Comparison of ENCODE assay signal across 15 mouse cellular contexts in the genomic region with DNA sequence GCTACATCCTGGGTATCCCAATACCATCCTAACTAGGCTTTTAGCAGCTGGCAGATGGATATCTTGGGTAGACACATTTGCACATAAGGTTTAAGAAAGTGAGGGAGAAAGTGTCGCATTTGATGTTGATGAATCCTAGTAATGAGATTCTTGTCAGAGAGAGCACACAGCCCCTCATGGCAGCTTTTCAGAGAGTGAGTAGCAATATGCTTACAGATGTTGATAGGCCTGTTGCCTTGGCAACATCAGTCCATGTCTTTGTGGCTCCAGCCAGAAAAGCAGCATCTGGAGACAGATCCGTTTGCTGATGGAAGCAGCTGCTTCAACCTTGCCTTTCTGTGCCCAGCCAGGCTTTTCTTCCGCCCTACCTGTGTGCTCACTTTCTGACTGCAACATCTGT.
DNase-seq lines count a peak whose midpoint lies in the region; ATAC-seq and TF ChIP-seq lines count a peak whose summit lies in the region.
"Had no signal": no experiment of that assay in that cellular context is flagged by ENCODE, and none has a peak within 500 bp of the region (broad histone marks: within the 10 kb centered on the region; RNA-seq: fewer than 3 reads in every experiment).

No protein-coding gene starts in this region.

- no peaks in the 10 kb centered on the region for H3K27me3 ChIP-seq in forebrain, embryonic 13.5 days
- no peaks in the 10 kb centered on the region for H3K27me3 ChIP-seq in forebrain, embryonic 10.5 days (ENCODE audit: poor library complexity, severe bottlenecking)
- no peaks in the 10 kb centered on the region for H3K27me3 ChIP-seq in hindbrain, postnatal 0 days (ENCODE audit: insufficient read depth, low read length)
- no peaks in the 10 kb centered on the region for H3K27me3 ChIP-seq in intestine, embryonic 16.5 days (replicated peaks; ENCODE audit: control insufficient read depth, insufficient read depth, low read length)
- H3K27me3 ChIP-seq: kidney, embryonic 15.5 days had no signal

- no peaks in the 10 kb centered on the region for H3K36me3 ChIP-seq in forebrain, embryonic 13.5 days (ENCODE audit: poor library complexity, severe bottlenecking)
- H3K36me3 ChIP-seq in forebrain, embryonic 10.5 days (replicated peaks), result no peaks in the 10 kb centered on the region
- H3K36me3 ChIP-seq in hindbrain, postnatal 0 days (ENCODE audit: insufficient read depth, low read length), result no peaks in the 10 kb centered on the region
- no peaks in the 10 kb centered on the region for H3K36me3 ChIP-seq in intestine, embryonic 16.5 days (ENCODE audit: control insufficient read depth, insufficient read depth, low read length)
- H3K36me3 ChIP-seq: kidney, embryonic 15.5 days had no signal

- peak overlapping the region; percentile 61; the same call in 1 of the 2 replicates for H3K27ac ChIP-seq in forebrain, embryonic 13.5 days
- H3K27ac ChIP-seq in forebrain, embryonic 10.5 days, result no peak overlapping the region
- 0 out of 2 replicates have a peak overlapping the region, but pooled peaks have one; percentile 20 for H3K27ac ChIP-seq in hindbrain, postnatal 0 days
- H3K27ac ChIP-seq in intestine, embryonic 16.5 days (ENCODE audit: low read length), result no peak overlapping the region
- H3K27ac ChIP-seq: gastrocnemius, adult 2 months; kidney, embryonic 15.5 days; macrophage had no signal

- no peak for TF ChIP-seq CTCF in hindbrain, postnatal 0 days (IDR thresholded peaks at IDR 0.05; ENCODE audit: low read depth)

- peak; percentile 86 for ATAC-seq in forebrain, embryonic 13.5 days
- ATAC-seq in hindbrain, postnatal 0 days, result peak; percentile 72; the same call in 1 of the 2 replicates
- ATAC-seq in intestine, embryonic 16.5 days, result no peak

- 66% methylated on average over 3 of the region's 3 CpGs for WGBS in forebrain, embryonic 13.5 days
- 77% methylated on average over 3 of the region's 3 CpGs for WGBS in forebrain, embryonic 10.5 days
- WGBS in hindbrain, postnatal 0 days, result 56% methylated on average over 3 of the region's 3 CpGs
- 68% methylated on average over 3 of the region's 3 CpGs for WGBS in intestine, embryonic 16.5 days

- no peak for DNase-seq in forebrain, embryonic 10.5 days (ENCODE audit: extremely low spot score, low spot score)
- DNase-seq in retina, postnatal 1 day, result peak; percentile 28
- no peak for DNase-seq in retina, embryonic 14.5 days (ENCODE audit: low spot score)
- peak; percentile 62 for DNase-seq in hindbrain, postnatal 0 days (ENCODE audit: low spot score)
- DNase-seq in spleen, adult 12 weeks (ENCODE audit: low spot score), result no peak
- DNase-seq in thymus, adult 18-20 months, result no peak
- DNase-seq: adrenal gland, postnatal 14 days; cerebellum, adult 9-11 months; gastrocnemius, adult 2 months; lung, embryonic 14.5 days had no signal

- H3K9me3 ChIP-seq in forebrain, embryonic 13.5 days (replicated peaks), result no peaks in the 10 kb centered on the region
- H3K9me3 ChIP-seq in forebrain, embryonic 10.5 days, result no peaks in the 10 kb centered on the region
- no peaks in the 10 kb centered on the region for H3K9me3 ChIP-seq in hindbrain, postnatal 0 days (ENCODE audit: low read length)
- no peaks in the 10 kb centered on the region for H3K9me3 ChIP-seq in intestine, embryonic 16.5 days (ENCODE audit: control insufficient read depth, low read length)
- H3K9me3 ChIP-seq: kidney, embryonic 15.5 days had no signal

- H3K9ac ChIP-seq in forebrain, embryonic 13.5 days, result no peak overlapping the region
- H3K9ac ChIP-seq in hindbrain, postnatal 0 days (replicated peaks; ENCODE audit: low read length), result no peak overlapping the region
- no peak overlapping the region for H3K9ac ChIP-seq in intestine, embryonic 16.5 days (ENCODE audit: low read depth, low read length)
- H3K9ac ChIP-seq: kidney, embryonic 15.5 days; lung, embryonic 14.5 days had no signal

- H3K4me2 ChIP-seq in forebrain, embryonic 13.5 days, result no peak overlapping the region
- H3K4me2 ChIP-seq in hindbrain, postnatal 0 days (ENCODE audit: low read depth, low read length), result no peak overlapping the region
- H3K4me2 ChIP-seq in intestine, embryonic 16.5 days (ENCODE audit: low read depth, low read length), result no peak overlapping the region
- H3K4me2 ChIP-seq: kidney, embryonic 15.5 days; lung, embryonic 14.5 days had no signal

- H3K4me3 ChIP-seq in forebrain, embryonic 13.5 days, result no peak overlapping the region
- no peak overlapping the region for H3K4me3 ChIP-seq in forebrain, embryonic 10.5 days
- H3K4me3 ChIP-seq in hindbrain, postnatal 0 days (ENCODE audit: low read length), result no peak overlapping the region
- no peak overlapping the region for H3K4me3 ChIP-seq in intestine, embryonic 16.5 days (ENCODE audit: low read length)
- H3K4me3 ChIP-seq: erythroblast, embryonic 14.5 days; gastrocnemius, adult 2 months; kidney, embryonic 15.5 days had no signal

- H3K4me1 ChIP-seq in forebrain, embryonic 13.5 days, result no peaks in the 10 kb centered on the region
- H3K4me1 ChIP-seq in forebrain, embryonic 10.5 days, result no peaks in the 10 kb centered on the region
- H3K4me1 ChIP-seq in hindbrain, postnatal 0 days (ENCODE audit: insufficient read depth, low read length), result no peaks in the 10 kb centered on the region
- no peaks in the 10 kb centered on the region for H3K4me1 ChIP-seq in intestine, embryonic 16.5 days (ENCODE audit: control insufficient read depth, insufficient read depth, low read length)
- H3K4me1 ChIP-seq: kidney, embryonic 15.5 days had no signal

Comparison
In these comparisons a context has a peak if more than half of its experiments do, and no peak if none do; other contexts are left out.
1. H3K27ac ChIP-seq: peak in forebrain, embryonic 13.5 days (single experiment) and hindbrain, postnatal 0 days (single experiment); none in forebrain, embryonic 10.5 days (single experiment) and intestine, embryonic 16.5 days (single experiment).
2. DNase-seq: peak in retina, postnatal 1 day (single experiment) and hindbrain, postnatal 0 days (single experiment); none in forebrain, embryonic 10.5 days (single experiment), retina, embryonic 14.5 days (single experiment), spleen, adult 12 weeks (single experiment) and thymus, adult 18-20 months (0 of 2).